Mouse (Mus musculus) E14TG2a.4 (cell line): ENCODE data around the gene Mfap3.

Experiments used
- H3K27me3 ChIP-seq: 2 replicates; pipeline ENCODE4 v1.6.1; 2014; ENCODE audit warnings: low read length, control low read depth; ENCODE audit not compliant: insufficient read depth
- H3K36me3 ChIP-seq: 2 replicates; pipeline ENCODE4 v1.6.1; 2014; ENCODE audit warnings: low read length, control low read depth; ENCODE audit not compliant: insufficient read depth
- H3K4me1 ChIP-seq: replicated peaks from 2 replicates; pipeline ENCODE4 v1.6.1; 2014; ENCODE audit warnings: low read depth, low read length, control low read depth
- H3K4me3 ChIP-seq: replicated peaks from 2 replicates; pipeline ENCODE4 v1.5.1; 2014; ENCODE audit warnings: mild to moderate bottlenecking, low read length
- H3K9me3 ChIP-seq: 2 replicates; pipeline ENCODE4 v1.6.1; 2014; ENCODE audit warnings: low read length, control low read depth
- CTCF ChIP-seq: conservative IDR thresholded peaks from 2 replicates; pipeline ENCODE4 v1.5.1; 2014; ENCODE audit warnings: low read length
- NANOG ChIP-seq: IDR thresholded peaks from 2 replicates; pipeline ENCODE4 v1.6.1; 2014; ENCODE audit warnings: borderline replicate concordance, low read length, mixed read lengths
- POU5F1 ChIP-seq: IDR thresholded peaks from 2 replicates; pipeline ENCODE4 v1.6.1; 2014; ENCODE audit warnings: low read length, borderline replicate concordance

Mfap3 gene

DNA sequence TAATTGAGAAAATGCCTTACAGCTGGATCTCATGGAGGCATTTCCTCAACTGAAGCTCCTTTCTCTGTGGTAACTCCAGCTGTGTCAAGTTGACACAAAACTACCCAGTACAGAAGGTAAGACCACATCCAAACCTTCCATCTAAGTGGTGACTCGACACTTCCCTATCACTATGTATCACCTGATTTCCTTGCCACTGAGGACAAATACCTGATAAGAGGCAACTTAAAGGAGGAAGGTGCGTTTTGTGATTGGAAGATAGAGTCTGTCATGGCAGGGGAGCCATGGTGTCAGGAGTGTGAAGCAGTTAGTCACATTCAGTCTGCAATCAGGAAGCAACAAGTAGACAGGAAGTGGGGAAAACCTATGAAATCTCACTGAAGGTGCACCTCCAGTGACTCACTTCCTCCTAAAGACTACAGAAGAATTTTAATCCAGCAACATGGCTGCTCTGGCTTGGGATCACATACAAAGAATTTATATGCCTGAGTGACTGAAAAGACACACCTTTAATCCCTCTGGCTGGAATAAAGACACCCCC lies 50.6 kb downstream of the Mfap3 start:
- H3K27me3 ChIP-seq, result no peaks in the 10 kb centered on the region

DNA sequence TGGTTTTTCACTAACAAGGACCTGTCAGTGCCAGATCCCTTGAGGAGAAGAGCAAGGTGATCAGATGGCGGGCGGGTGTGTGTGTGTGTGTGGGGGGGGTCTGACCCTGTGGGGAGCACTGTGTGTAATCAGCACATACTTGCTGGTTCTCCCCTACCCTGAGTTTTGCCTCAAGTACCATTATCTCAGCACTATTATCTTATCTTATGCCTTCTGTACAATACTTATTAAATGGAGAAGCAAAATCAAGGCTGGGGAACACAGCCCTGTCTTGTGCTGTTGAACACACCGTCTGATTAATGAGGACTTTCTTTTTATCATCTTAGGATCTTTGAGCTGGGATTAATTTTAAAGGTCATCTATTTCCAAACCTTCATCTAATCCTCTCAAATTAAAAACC lies 52.6 kb downstream of the Mfap3 start:
- Histone ChIP-seq H3K4me1 (peaks cover 41% of the 10 kb centered on the region), H3K27me3 (no peaks in the 10 kb centered on the region), H3K36me3 (no peaks in the 10 kb centered on the region), H3K4me3 (no peak overlapping the region), H3K9me3 (peaks cover 15% of the 10 kb centered on the region)
- TF ChIP-seq NANOG (no peak), POU5F1 (no peak), CTCF (no peak)

More for the DNA sequence above, 50.6 kb downstream of the Mfap3 start:
- no peaks in the 10 kb centered on the region for H3K36me3 ChIP-seq
- TF ChIP-seq CTCF (no peak), NANOG (no peak), POU5F1 (no peak)
- H3K4me1 ChIP-seq, result peaks cover 30% of the 10 kb centered on the region
- H3K9me3 ChIP-seq, result peaks cover 15% of the 10 kb centered on the region
- no peak overlapping the region for H3K4me3 ChIP-seq

DNA sequence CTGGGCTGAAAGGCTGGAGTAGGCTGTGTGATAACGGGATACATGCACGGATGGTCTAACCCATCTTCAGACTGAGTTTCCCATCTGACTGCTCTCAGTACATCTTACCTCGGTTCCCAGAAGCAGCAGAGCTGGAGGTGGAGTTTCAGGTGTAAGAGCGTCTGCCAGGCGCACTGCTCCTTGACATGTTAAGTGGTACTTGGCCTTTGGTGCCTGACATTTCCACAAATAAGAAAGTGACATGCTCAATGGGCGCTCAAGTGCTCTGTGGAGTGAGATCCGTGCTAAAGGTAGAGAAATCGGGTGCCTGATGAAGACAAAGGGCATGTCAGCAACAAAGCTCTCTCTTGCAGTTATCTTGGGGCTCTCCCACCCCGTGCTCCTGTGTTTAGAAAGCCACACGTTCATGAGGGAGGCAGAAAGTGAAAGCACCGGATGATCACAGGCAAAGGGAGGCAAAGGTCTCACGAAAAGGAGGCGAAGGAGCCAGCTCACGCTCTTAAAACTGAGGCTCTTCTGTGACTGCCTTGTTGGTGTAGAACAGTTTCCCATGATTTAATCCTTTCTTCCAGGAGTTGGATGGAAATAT lies 55.3 kb downstream of the Mfap3 start:
- H3K9me3 ChIP-seq, result peaks cover 15% of the 10 kb centered on the region
- H3K27me3 ChIP-seq, result no peaks in the 10 kb centered on the region
- no peak overlapping the region for H3K4me3 ChIP-seq
- peaks cover 47% of the 10 kb centered on the region for H3K4me1 ChIP-seq
- no peaks in the 10 kb centered on the region for H3K36me3 ChIP-seq
- TF ChIP-seq CTCF (no peak), POU5F1 (no peak), NANOG (no peak)

DNA sequence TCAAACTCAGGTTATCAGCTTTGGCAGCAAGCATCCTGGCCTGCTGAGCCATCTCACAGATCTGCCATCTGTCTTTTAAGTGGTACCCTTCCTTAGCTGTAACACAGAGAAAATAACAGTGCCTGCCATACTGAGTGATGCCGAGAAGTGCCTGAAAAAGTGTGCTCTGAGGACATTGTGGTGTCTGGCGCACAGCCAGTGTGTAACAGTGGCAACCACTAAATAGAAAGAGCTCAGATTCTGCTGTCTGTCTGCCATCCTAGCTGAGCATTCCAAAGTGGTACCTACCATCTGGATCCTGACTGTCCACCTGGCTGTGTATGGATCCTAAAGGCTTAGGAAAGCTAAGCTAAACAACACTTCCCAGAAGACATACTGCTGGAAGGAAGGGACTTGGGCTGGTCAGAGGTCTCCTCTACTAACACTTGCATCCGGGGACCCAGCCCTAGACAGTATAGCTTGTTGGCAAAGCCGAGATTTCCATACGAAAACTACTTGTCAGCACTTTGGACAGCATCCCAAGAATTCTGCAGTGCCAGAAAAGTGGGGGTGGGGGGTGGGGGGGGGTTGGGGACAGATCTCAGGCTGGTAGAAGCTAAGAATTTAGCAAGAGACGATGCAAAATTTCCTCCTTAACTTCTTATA lies 58.5 kb downstream of the Mfap3 start:
- Histone ChIP-seq H3K4me1 (peaks cover 35% of the 10 kb centered on the region), H3K27me3 (no peaks in the 10 kb centered on the region), H3K36me3 (no peaks in the 10 kb centered on the region), H3K9me3 (peaks cover 6% of the 10 kb centered on the region; the same call in 1 of the 2 replicates), H3K4me3 (no peak overlapping the region)
- TF ChIP-seq POU5F1 (no peak), NANOG (no peak), CTCF (no peak)

DNA sequence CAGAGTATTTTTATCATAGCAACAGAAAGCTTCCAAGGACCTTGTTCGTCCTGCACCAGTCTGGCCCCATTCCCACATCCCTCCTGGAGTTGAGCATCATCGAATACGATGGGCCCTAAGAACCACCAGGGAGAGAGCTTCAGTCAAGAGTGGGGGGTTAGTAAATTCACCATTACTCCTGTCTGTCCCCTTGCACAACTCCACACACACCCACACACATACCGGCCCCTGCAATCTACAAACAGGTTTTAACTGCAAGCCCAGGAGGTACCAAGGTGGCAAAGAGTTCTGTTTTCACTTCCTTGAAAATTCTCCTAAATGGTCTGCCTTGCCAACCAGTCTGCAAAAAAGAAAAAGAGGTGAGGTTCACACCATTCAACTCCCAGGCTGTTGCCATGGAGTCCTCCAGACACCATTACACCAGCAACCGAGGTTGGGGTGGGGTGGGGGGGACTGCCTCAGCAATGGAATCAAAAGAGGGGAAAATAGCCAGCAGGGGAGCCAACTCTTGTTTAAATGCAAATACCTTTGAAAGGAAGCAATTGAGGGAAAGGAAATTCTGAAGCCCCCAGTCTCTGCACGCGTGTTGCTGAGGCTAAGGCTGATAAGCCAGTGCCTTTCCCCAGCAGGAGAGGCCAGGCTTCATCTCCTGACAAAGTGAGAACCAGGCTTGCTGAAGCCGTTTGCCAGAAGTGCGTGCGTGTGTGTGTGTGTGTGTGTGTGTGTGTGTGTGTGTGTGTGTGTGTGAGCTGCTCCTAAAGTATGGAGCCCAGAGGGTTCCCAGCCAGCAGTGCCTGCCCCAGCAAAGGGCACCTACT lies 64.6 kb downstream of the Mfap3 start:
- peaks cover 38% of the 10 kb centered on the region for H3K4me1 ChIP-seq
- peaks cover 6% of the 10 kb centered on the region; the same call in 1 of the 2 replicates for H3K9me3 ChIP-seq
- TF ChIP-seq NANOG (no peak), CTCF (no peak), POU5F1 (no peak; the same call in 1 of the 2 replicates)
- H3K36me3 ChIP-seq, result no peaks in the 10 kb centered on the region
- 0 out of 2 replicates have a peak, but pooled peaks cover 6% of the 10 kb centered on the region for H3K27me3 ChIP-seq
- H3K4me3 ChIP-seq, result peak overlapping the region; percentile 26; the same call in 1 of the 2 replicates
